Mouse (Mus musculus) lung, postnatal 36 days (tissue): Measurements from ENCODE around the gene Mad1l1.

Source experiments
- DNase-seq: peaks from one replicate; pipeline ENCODE4 v3.0.0; 2022; ENCODE audit warnings: mixed read lengths

Mad1l1 gene

DNA sequence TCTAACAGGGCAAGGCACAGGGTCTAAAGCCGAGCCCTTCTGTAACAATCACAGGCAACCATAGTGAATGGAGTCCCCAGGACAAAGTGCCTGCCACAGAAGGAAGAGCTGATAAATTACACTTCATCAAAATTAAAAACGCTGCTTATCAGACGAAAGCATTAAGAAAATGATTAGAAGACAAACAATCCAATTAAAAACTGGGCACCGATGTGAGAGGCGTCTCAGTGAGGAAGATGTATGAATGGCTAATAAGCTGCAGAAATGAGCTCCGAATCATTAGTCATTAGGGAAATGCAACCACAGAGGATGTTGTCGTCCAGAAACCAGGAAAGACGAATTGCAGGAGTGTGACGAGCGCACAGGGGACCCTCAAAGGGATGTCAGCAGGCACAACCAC is 240.3 kb downstream of the Mad1l1 start:
- DNase-seq, result no peak

DNA sequence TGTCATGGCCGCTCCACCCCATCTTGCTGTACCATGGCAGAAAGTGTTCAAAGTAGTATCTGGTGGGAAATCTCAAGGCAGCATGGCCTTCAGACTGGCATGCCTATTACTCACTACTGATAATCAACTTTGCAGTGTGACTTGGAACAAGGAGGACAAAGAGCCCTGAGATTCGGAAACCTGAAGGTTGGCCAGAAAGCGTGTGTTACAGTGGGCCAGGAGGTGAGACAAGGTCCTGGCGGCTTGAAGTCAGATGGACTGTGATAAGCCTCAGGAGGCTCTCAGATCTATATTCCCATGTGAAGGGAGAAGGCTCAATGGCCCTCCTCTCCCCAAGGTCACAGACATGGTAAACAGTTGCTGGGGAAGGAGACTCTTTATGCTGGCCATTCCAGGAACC is 241.8 kb downstream of the Mad1l1 start:
- DNase-seq, result no peak

DNA sequence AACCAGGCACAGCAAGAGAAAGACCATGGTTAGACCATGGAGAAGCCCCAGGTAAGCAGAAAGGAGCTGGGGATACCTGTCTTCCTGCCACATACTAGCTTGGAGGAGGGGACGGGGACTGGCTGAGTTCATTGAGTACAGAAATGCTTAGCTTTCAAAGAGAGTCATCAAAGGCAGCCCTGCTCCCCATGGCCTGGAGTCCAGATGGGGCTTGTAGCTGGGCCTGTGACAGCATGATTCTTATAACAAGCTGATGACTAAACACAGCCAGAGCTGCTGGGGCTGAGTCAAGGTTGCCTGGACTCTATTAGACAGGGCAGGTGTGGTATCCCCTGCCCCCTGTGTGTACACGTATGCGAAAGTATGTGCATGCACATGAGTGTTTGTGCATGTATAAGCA is 242.9 kb downstream of the Mad1l1 start:
- DNase-seq, result no peak

DNA sequence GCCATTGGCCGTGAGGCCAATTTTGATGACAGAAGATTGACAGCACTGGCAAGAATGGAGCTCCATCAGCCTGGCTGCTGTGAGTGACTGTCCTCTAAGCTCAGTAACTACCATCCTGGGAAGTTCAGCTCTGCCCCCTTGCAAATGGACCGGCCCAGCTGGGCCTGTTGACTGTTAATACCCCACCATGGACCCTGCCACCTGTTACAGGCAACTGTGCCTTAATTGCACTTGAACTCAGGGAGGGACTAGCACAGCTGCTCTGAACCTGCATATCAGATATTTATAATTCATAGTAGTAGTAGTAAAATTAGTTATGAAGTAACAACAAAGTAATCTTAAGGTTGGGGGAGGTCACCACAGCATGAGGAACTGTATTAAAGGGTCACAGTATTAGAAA is 244.9 kb downstream of the Mad1l1 start:
- no peak for DNase-seq

DNA sequence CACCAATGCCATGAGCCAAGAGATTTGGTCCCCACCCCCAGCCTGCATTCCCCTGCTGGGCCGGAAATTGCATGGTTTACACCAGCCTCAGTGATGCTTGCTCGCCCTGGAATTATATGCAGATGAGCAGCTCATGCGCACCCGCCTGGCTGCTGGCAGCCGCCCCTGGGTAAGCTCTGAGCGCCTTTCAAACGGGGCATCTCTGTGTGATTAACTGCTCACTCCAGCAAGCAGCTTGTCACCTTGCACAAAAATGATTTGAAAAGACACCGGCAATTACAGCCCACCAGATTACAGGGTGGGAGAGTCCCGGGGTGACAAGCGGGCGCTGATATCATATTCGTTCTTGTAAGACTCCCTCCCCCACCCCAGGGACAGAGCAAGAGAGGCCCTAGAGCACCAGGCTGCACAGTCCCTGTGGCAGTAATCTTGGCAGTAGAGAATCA is 247.7 kb downstream of the Mad1l1 start:
- DNase-seq, result no peak

DNA sequence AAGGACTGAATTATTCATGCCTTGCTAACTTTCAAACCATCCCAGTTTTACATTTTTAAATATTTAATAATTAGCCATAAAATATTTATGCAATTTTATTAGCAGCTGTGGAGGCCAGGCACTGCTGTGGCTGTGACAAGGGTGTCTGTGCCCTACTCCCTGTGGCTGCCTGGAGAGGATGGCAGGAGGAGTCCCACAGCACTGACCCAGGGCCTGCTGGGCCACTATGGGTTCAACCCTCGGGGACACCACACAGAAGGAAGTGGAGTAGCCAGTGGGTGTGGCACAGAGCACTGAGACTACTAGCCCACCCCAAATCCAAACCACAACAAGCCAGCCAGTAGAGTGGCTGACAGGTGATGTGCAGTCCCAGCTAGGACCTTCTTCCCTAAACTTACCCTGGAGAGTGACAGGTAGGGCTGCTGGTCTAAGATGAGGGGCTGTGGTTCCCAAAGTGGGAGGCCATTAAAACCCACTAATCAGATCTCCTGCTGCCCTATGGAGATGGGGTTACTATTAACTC is 248.1 kb downstream of the Mad1l1 start:
- no peak for DNase-seq

DNA sequence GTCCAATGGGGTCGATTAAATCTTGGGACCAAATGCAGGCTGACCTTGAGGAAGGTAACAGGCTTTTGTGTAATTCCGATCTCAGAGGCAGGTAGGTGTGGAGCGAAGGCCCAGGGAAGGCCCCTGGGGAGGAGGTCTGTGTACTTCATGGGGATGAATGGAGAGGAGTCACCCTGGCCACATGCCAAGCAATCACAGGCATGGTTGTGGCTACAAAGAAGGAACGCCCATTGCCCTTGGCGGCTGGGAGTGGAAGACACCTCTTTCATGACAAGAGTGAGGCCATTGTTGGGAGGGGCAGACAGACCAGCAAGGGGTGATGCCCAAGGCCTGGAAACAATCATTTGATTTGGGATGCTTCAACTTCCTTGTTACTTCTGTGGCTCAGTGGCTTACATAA is 252.8 kb downstream of the Mad1l1 start:
- DNase-seq, result no peak

DNA sequence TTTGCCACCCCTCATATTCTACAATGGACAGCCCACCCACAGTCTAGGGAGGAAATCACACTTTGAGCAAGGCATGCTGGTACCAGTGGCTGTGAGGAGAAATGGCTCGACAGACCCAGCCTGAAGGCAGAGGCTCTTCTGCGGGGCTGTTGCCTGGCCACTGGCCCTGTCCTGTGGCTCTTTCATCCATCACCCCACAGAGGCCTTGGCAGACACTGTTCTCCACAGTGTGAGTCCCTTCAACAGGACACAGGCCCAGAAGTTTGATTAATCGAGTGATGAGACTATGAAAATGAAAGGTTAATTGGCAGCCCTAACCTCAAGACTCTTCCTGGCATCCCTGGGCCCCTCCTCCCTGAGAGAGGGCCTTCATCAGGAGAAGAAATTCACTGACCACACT is 253.3 kb downstream of the Mad1l1 start:
- DNase-seq, result no peak

DNA sequence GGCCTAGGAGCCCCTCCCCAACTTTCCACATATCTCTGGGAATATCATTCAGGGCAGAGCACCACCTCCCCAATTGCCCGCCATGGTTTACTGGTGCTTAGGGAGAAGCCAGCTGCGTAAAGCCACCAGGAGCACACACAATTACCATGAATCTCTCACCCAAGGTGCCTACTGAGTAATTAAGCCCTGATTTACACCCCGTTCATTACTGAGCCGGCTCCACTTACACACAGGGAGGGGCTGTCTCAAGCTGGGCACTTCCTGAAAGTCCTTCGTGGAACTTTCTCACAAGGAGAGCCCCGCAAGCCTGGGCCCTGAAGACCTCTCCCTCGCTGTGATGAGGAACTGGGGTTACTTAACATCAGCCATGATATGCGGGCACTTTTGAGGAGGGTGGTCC is 254.6 kb downstream of the Mad1l1 start:
- no peak for DNase-seq

DNA sequence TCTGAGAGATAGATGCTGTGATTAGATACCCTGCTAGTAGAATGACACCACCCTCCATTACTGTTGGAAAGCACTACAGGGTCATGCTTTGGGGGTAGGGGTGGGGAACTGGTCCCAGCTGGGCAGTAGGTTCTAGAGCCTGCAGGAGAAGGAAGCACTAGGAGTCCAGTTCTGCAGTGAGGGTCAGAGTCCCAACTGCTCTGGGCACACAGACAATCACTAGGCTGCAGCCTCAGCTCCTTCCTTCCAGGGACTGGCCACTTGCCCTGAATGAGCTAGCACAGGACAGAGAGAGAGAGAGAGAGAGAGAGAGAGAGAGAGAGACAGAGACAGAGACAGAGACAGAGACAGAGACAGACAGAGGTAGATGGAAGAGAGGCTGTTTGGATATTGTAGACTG is 255.1 kb downstream of the Mad1l1 start:
- DNase-seq, result no peak

DNA sequence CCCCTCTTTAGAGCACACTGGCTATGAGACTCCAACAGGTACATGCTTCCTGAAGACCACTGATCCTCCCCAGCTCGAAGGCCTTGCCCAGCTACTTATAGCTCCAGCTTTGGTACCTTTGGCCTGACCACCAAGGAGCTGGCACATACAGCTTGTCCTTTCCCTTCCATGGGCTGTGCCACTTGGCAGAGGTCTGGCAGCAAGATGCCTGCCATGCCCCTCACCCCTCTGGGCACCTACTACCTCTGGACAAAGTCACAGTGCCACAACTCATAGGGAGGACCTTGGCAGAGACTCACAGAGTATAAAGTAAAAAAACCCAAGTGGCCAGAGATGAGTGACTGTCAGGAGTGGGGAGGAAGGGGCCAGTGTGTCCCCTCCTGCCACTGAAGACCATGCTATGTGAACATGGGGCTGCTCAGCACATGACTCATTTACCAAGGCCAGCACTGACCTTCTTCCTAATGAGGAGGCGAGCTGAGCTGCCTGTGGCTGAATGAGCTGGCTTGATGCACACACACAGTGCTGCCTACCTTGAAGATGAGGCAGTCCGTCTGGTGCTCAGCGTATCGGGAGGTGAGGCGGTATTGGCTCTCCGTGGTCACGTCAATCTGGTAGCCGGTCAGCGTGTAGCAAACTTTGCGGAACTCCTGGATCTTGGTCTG is 255.9 kb downstream of the Mad1l1 start:
- no peak for DNase-seq

DNA sequence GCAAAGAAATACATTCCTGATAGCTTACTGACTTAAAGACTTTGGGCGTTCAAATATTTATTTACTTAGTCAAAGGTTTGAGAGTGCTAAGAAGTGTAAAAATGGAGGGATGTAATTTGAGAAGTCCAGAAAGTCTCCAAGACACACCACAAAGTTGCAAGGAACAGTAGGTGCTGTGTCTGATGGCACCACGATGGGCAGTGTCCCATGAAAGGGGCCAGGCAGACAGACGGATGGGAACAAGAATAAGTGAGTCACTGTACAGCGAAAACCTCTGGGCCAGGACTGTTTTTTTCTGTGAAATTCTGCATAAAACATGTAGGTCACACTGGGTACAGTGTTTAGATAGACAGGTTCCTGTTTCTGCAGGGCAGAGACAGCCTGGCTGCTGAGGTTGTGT is 256.8 kb downstream of the Mad1l1 start:
- no peak for DNase-seq

DNA sequence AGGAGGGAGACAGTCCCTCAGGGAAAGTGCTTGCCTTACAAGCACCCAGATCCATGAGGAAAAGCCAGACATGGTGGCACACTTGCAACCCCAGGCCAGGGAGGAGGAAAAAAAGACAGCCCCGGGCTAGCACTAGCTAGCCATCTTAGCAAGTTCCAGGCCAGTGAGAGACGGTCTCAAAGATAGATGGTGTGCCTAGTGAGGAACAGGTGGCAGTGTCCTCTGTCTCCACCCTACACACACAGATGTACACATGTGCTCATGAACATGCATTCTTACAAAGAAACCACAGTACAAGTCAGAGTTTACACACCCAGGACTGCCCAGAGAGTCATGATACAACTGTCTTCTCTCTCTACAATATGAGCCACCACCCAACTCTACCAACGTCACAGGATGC is 258.5 kb downstream of the Mad1l1 start:
- no peak for DNase-seq

DNA sequence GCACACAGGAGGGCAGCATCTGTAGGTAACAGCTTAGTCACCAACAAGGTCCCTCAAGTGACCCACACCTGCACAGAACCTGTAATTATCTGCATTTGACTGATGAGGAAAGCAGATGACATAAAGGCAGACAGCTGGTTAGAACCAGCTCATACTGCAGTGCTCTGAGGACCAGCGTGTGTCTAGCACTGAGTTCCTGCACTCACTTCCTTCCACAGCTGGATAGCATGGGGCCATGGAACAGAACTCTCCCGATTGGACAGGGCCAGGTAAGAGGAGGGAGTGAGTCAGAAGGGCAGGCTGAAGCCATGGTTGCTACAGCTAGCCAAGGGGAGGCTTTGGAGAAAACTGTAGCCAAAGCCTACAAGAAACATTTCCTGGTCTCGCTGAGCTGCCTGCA is 259.0 kb downstream of the Mad1l1 start:
- DNase-seq, result no peak

DNA sequence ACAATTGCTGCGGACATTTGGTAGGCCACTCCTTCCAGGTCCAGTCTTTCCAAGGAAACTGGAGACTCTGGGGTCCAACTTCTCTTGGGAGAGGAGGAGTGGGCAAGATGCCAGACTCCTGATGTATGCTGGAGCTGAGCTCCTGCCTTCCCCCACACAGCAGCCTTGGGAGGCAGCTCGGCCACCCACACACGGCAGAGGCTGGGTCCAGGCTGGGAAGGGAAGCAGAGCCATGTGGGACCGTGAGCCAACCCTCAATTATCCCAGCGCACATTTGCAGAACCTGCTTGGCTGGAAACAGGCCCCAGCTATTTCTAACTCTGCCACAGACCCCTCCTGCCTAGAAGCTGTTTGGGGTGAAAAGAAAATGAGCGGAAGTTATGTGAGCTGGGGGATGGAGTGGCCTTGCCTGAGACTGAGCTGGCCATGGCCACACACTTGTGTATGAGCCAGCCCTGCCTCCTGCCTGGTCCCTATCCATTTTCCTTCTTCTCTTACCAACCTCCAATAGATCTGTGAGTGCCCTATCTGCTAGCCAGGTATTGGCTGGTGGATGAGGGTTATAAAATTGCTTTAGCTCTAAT is 260.0 kb downstream of the Mad1l1 start:
- no peak for DNase-seq

DNA sequence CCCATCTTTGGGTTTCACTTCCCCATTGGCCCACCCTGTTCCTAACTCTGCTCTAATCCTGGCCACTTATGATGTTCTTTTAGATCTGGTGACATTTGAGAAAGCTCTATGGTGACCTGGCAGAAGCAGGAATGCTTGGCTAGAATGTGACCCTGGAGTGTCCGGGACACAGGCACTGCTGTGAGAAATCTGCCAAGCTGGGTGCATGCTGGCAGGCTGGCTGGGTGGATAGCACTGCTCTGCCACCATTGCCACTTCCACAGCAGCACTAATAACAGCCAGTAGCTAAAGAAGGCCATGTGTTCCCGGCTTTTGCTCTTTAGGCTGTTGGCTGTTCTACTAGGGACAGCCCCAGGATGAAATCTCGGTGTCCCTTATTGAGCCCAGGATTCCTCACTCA is 265.1 kb downstream of the Mad1l1 start:
- no peak for DNase-seq

DNA sequence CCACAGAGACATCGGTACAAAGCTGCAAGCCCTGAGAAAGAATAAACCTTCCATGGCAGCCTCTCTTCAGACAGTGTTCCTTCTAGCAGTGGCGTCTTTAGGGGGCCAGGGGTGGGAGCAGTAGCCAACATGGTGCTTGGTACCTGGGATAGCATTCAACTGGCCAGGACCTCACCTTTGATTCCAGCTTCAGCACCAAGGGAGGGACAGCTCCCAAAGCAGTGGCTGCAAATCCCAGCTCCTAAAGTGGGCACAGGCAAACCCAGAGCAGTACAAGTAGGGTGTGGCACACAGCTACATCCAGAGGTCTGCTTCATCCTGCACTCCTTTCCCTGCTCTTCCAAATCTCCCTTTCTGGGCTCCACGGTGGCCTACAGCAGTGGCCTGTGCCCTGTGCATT is 265.9 kb downstream of the Mad1l1 start:
- DNase-seq, result no peak

DNA sequence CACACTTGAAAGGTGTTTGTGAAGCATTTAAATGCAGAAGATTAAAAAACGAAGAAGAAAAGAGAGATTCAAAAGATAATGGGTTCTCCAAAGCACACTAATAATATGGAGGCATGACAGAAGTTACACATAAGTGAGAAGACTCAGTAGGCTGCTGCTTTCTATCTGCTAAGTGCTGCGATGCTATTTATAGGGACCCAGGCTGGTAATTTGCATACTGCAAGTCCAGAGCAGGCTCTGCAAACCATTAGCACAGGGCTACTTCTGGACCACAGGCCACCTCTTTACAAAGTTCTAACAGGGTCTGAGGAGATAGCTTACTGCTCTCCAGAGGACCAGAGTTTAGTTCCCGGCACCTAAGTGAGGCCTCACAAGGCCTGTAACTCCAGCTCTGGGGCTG is 267.7 kb downstream of the Mad1l1 start:
- no peak for DNase-seq

DNA sequence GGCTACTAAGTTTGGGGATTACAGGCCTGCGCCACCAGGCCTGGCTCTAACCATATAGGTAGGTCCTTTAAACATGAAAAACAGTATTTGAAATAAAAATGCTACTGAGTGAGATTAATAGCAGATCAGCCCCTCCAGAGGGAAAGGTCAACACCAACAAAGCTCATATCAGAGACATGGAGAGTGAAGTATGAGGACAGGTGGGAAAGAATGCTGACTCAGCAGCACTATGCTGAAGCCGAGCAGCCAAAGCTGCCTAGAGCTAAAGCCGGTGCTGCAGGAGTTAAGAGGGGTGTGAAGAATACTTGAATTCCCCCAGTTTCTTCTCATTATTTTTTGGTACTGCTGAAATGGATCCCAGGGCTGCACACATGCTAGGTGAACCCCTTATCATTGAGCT is 268.9 kb downstream of the Mad1l1 start:
- no peak for DNase-seq

DNA sequence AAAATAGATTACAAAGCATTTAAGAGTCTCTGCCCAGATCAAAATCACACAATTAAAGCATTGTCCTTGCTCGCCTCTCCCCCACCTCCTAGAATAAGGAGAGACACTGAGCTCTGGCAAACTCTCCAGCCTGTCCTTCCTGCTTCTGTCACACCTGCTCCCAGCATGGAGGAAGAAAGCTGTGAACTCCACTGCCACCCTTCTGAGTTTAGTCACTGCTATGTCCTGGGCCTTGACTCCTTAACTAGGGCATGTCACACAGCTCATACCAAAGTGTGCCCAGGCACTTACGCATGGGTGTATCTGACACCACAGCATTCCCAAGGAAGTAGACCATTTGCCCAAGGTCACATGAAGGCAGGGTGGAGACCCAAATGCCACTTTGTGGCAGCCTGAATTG is 275.9 kb downstream of the Mad1l1 start:
- DNase-seq, result no peak

DNA sequence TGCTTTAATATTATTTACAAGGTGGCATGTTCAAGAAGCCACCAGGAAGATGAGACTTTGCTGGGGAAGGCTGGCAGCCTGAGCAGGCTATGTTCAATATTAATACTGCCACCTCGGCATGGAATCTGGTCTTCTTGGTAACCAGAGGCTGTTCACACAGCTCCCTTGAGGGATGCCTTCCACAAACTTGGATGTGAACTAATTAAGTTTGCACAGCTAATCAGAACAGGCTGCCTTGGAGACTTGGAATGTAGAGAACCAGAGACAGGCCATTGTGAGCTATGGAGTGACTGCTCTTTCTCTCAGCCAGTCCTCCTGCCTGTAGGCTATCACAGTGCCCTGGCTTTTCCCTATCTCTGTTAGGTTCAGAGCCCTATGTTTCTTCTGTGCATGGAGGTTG is 278.4 kb downstream of the Mad1l1 start:
- DNase-seq, result no peak

DNA sequence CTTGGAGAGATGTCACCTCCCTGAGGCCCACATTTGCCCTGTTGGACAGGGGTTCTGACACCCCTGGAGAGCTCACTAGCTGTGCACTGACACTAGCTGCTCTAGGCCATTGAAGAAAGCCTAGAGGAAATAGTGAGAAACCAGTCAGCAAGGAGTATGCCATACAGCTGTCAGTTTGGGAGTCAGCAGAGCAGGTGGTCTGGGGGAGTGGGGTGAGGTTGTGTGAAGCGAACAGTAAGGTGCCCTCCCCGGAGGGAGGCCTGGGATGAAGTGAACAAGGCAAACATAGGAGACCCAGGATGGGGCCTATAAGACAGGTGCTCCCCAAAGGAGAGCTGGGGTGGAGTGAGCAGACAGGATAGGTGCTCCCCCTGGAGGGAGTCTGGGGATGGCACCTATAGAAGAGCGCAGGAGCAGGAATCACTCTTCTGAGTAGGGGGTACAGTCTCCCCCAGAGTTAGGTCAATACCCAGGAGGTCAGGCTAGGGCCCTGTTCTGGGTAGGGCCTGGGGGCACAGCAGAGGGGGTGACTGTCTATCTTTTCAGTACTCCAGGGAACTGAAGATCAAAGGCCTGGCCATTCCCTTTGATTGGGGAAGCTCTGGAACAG is 279.2 kb downstream of the Mad1l1 start:
- DNase-seq, result peak; percentile 10

DNA sequence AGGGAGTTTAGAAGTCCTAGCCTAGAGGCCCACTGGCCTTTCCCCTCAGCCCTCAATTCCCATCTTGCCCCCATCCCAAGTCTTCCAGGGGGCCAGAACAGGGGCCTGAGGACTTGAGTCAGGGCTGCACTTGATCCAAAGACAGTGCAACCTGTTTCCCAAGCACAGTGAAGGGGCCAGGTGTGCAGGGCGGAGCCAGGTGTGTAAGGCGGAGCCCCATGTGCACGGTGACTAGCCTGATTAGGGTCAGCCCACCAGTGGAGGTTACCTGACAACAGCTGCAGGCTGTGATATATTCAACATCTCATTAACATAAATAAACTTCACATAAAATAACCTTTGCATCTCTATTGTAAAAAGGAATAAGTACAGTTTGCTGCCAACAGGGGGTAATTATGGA is 280.3 kb downstream of the Mad1l1 start:
- no peak for DNase-seq

DNA sequence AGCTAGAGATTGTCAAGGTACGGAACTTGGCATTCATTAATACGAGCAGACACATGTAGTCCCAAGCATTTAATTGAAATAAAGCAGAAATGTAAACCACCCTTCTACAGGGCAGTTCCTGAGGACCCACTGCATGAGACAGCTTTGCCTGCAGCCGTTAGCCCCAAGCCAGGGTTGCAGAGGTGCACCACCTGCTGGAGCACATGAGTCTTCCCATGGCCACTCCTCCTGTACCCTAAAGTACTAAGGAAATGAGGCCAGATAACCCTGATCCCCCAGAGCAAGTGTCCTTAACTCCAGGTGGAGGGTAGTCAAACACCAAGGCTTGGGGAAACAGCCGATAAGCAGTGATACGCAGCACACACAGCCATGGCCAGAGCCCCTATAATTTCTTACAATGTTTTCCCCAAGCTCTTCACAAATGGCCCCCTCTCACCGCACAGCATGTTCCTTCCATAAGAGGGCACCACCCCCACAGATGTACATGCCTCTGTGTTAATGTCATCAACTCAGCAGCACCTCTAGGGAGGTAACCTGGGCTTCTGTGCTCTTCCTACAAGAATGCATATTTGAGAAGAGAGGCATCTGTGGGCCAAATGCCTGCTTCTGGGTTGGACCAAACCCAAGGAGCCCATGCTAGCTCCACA is 283.6 kb downstream of the Mad1l1 start:
- no peak for DNase-seq
